Mouse (Mus musculus): Measurements from ENCODE around the gene Abcc12. TPM values are rescaled to one million over a fixed set of nuclear protein-coding genes. Genes with fewer than 3 reads are reported as not detected.

The Abcc12 gene
- polyA plus RNA-seq, 1 experiment from 2014 or later, result 0.55 TPM

DNA sequence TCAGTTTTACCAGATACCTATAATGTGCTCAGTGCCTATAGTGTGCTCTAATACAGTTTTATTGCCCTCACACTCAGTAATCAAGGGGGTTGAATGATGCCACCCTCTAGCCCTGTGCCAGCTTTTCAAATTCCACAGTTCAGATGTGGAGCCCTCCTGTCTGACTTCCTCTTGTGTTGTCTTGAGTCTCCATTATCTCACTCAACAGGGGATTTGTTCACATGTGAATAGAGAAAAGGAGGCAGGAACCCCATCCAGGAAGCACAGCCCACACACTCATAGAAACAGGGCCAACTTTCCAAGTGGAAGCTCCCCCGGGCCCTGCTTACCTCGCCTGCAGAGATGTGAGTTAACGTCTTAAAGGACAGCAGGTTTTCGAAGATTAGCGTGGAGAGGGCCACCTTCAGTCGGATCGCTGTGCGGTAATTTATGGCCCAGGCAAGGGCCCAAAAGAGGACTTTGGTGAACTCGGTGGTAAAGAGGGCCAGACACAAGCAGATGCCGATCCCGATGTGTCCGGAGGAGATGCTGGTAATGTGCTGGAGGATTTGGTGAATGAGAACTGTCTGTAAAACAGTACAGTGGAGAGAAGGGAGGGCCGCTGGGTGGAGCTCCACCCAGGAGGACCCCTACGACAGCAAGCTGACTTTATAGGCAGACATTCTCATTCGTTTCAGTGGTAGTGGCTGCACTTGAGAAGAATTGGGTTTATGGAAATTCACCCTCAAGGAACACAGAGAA lies 20.4 kb downstream of the Abcc12 start:
- Histone ChIP-seq H3K27me3 (ENCODE audit: control insufficient read depth, insufficient read depth, low read depth, low read length) (no peaks in the 10 kb centered on the region), H3K36me3 (ENCODE audit: control insufficient read depth, insufficient read depth, low read length) (no peaks in the 10 kb centered on the region), H3K4me3 (ENCODE audit: low read length) (no peak overlapping the region), H3K4me2 (ENCODE audit: low read depth, low read length) (no peak overlapping the region), H3K9me3 (ENCODE audit: control insufficient read depth, low read length) (no peaks in the 10 kb centered on the region), H3K4me1 (replicated peaks; ENCODE audit: control insufficient read depth, insufficient read depth, low read length) (no peaks in the 10 kb centered on the region), H3K27ac (ENCODE audit: low read length) (no peak overlapping the region), H3K9ac (ENCODE audit: low read length) (no peak overlapping the region)
- WGBS, result 85% methylated on average over 15 of the region's 15 CpGs
- no peak for ATAC-seq (ENCODE audit: low read depth)

DNA sequence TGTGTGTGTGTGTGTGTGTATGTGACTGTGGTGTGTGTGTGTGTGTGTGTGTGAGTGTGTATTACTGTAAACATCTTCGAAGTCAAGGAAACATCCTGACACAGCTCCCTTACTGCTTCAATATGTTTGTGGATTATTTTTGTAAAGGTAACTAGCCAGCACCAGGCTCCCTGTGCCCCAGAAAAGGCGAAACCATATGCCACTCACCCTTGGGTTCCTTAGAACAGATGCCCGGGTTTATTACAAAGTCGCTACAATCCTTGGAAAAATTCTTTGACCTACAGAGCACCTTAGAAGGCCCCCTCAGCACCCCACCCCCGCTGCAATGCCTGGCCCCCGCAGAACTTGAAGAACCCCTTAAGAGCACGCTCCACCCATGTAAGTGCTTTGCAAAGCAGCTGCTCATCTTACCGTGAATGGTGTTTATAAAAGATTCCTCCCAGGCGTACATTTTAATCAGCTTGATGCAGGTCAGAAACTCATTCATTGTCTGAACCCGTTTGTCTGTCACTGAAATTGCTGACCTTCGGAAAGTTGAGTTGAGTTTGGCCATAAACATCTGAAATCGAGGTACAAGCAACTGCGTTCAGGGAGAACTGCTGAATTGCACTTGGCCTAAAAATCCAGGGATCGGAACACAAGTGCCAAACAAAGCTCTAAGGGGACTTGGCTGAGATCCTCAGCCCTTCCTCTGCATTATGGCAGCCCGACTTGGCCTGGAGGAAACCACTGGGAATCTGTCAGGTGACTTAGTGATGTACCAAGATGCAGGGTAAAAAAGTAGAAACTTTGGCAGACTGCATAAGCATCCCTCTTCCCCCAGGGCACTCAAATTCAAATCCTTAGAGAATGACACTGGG lies 23.1 kb downstream of the Abcc12 start:
- Histone ChIP-seq H3K27me3 (ENCODE audit: control insufficient read depth, insufficient read depth, low read depth, low read length) (no peaks in the 10 kb centered on the region), H3K4me3 (ENCODE audit: low read length) (no peak overlapping the region), H3K9ac (ENCODE audit: low read length) (no peak overlapping the region), H3K27ac (ENCODE audit: low read length) (no peak overlapping the region), H3K36me3 (ENCODE audit: control insufficient read depth, insufficient read depth, low read length) (no peaks in the 10 kb centered on the region), H3K9me3 (ENCODE audit: control insufficient read depth, low read length) (no peaks in the 10 kb centered on the region), H3K4me1 (replicated peaks; ENCODE audit: control insufficient read depth, insufficient read depth, low read length) (no peaks in the 10 kb centered on the region), H3K4me2 (ENCODE audit: low read depth, low read length) (no peak overlapping the region)
- no peak for ATAC-seq (ENCODE audit: low read depth)
- WGBS, result 69% methylated on average over 15 of the region's 15 CpGs

- Histone ChIP-seq H3K4me2 (ENCODE audit: low read depth, low read length) (no peak overlapping the region), H3K9ac (ENCODE audit: low read length) (no peak overlapping the region), H3K4me3 (ENCODE audit: low read length) (no peak overlapping the region), H3K4me1 (replicated peaks; ENCODE audit: control insufficient read depth, insufficient read depth, low read length) (no peaks in the 10 kb centered on the region), H3K27ac (ENCODE audit: low read length) (no peak overlapping the region), H3K27me3 (ENCODE audit: control insufficient read depth, insufficient read depth, low read depth, low read length) (no peaks in the 10 kb centered on the region), H3K36me3 (ENCODE audit: control insufficient read depth, insufficient read depth, low read length) (no peaks in the 10 kb centered on the region), H3K9me3 (ENCODE audit: control insufficient read depth, low read length) (no peaks in the 10 kb centered on the region)
- ATAC-seq (ENCODE audit: low read depth), result no peak
- WGBS, result 75% methylated on average over 2 of the region's 2 CpGs
These were observed 24.9 kb downstream of the Abcc12 start for GRCm38 (mm10) chr8:86555564-86555963.

DNA sequence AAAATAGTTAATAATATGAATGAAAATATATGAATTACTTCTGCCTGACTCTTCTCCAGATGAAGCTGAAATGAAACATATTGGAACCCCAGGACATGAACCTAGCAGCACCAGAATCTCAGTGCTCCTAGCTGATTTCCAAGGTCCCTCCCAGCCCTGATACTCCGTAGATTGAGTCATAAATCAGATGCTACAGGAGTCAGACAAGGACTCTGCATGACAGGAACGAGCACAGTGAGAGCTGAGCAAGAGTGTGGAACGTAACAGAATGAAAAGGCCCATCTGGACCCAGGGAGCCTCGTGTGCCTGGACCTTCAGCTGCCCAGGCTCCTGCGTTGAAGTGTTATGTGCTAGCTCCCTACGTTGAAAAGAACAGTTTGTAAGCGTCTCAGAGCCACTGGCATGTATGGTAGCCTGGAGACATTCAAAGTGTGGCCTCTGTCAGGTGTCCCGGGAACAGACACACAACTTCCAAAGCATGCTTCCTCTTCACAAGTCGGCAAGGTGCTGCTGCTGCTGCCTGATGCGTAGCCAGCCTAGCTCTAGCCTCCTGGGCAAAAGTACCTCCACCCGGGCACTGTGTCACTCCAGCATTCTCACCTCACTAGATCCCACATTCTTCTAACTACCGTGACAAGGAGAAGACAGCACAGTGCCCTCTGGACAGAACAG lies 26.1 kb downstream of the Abcc12 start:
- no peak for ATAC-seq (ENCODE audit: low read depth)
- no peak overlapping the region for H3K9ac ChIP-seq (ENCODE audit: low read length)
- no peaks in the 10 kb centered on the region for H3K9me3 ChIP-seq (ENCODE audit: control insufficient read depth, low read length)
- 75% methylated on average over 12 of the region's 12 CpGs for WGBS
- H3K27ac ChIP-seq (ENCODE audit: low read length), result no peak overlapping the region
- H3K4me3 ChIP-seq (ENCODE audit: low read length), result no peak overlapping the region
- no peaks in the 10 kb centered on the region for H3K4me1 ChIP-seq (replicated peaks; ENCODE audit: control insufficient read depth, insufficient read depth, low read length)
- no peaks in the 10 kb centered on the region for H3K36me3 ChIP-seq (ENCODE audit: control insufficient read depth, insufficient read depth, low read length)
- no peak overlapping the region for H3K4me2 ChIP-seq (ENCODE audit: low read depth, low read length)
- H3K27me3 ChIP-seq (ENCODE audit: control insufficient read depth, insufficient read depth, low read depth, low read length), result no peaks in the 10 kb centered on the region

DNA sequence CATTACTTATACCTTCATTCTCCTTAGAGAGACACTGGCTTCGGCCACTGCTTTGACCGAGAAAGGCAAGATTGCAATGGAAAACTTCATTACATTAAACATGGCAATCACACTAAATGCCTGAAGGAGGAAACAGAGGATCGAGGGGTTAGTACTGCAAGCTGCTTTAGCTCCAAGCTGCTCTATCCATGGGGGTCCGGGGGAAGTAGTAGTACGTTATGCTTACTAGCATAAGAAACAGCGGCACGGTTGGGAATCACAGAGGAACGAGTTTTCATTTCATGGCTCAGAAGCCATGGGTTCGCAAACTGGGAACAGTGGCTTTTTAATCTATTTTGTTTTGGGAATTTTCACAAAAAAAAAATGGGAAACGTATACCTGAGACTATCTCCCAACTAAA lies 30.0 kb downstream of the Abcc12 start:
- no peak overlapping the region for H3K4me3 ChIP-seq (ENCODE audit: low read length)
- H3K9ac ChIP-seq (ENCODE audit: low read length), result no peak overlapping the region
- 88% methylated on average over 10 of the region's 10 CpGs for WGBS
- no peaks in the 10 kb centered on the region for H3K27me3 ChIP-seq (ENCODE audit: control insufficient read depth, insufficient read depth, low read depth, low read length)
- ATAC-seq (ENCODE audit: low read depth), result no peak
- H3K4me2 ChIP-seq (ENCODE audit: low read depth, low read length), result no peak overlapping the region
- H3K4me1 ChIP-seq (replicated peaks; ENCODE audit: control insufficient read depth, insufficient read depth, low read length), result no peaks in the 10 kb centered on the region
- H3K9me3 ChIP-seq (ENCODE audit: control insufficient read depth, low read length), result no peaks in the 10 kb centered on the region
- no peak overlapping the region for H3K27ac ChIP-seq (ENCODE audit: low read length)
- no peaks in the 10 kb centered on the region for H3K36me3 ChIP-seq (ENCODE audit: control insufficient read depth, insufficient read depth, low read length)

GRCm38 (mm10) chr8:86546001-86546400 lies 34.5 kb downstream of the Abcc12 start:
- no peaks in the 10 kb centered on the region for H3K36me3 ChIP-seq (ENCODE audit: control insufficient read depth, insufficient read depth, low read length)
- no peak overlapping the region for H3K4me3 ChIP-seq (ENCODE audit: low read length)
- H3K27me3 ChIP-seq (ENCODE audit: control insufficient read depth, insufficient read depth, low read depth, low read length), result no peaks in the 10 kb centered on the region
- H3K4me2 ChIP-seq (ENCODE audit: low read depth, low read length), result no peak overlapping the region
- no peak overlapping the region for H3K9ac ChIP-seq (ENCODE audit: low read length)
- WGBS, result 78% methylated on average over 1 of the region's 1 CpGs
- no peaks in the 10 kb centered on the region for H3K4me1 ChIP-seq (replicated peaks; ENCODE audit: control insufficient read depth, insufficient read depth, low read length)
- no peak for ATAC-seq (ENCODE audit: low read depth)
- no peak overlapping the region for H3K27ac ChIP-seq (ENCODE audit: low read length)
- H3K9me3 ChIP-seq (ENCODE audit: control insufficient read depth, low read length), result no peaks in the 10 kb centered on the region

DNA sequence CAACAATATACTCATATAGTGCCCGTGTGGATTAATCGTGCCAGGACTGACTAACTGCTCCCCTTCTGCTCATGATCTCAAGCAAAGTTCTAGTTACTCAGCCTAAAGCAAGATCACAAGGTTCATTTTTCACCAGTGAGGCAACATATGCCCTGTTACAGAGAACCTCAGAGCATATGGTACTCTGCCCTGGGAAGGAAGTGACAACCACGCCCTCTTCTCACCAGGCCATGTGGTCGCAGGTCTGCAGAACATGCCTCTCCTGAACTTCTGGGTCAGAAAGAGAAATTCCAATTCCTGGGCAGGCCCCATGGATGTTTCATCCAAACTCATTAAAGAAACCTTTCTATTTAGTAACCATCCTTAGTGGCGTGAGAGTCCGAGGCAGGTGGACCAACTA lies 39.6 kb downstream of the Abcc12 start:
- Histone ChIP-seq H3K27me3 (ENCODE audit: control insufficient read depth, insufficient read depth, low read depth, low read length) (no peaks in the 10 kb centered on the region), H3K9me3 (ENCODE audit: control insufficient read depth, low read length) (no peaks in the 10 kb centered on the region), H3K9ac (ENCODE audit: low read length) (no peak overlapping the region), H3K36me3 (ENCODE audit: control insufficient read depth, insufficient read depth, low read length) (no peaks in the 10 kb centered on the region), H3K4me1 (replicated peaks; ENCODE audit: control insufficient read depth, insufficient read depth, low read length) (no peaks in the 10 kb centered on the region), H3K27ac (ENCODE audit: low read length) (no peak overlapping the region), H3K4me2 (ENCODE audit: low read depth, low read length) (no peak overlapping the region), H3K4me3 (ENCODE audit: low read length) (no peak overlapping the region)
- 80% methylated on average over 6 of the region's 6 CpGs for WGBS
- ATAC-seq (ENCODE audit: low read depth), result no peak

- Histone ChIP-seq H3K4me1 (replicated peaks; ENCODE audit: control insufficient read depth, insufficient read depth, low read length) (no peaks in the 10 kb centered on the region), H3K4me3 (ENCODE audit: low read length) (no peak overlapping the region), H3K9ac (ENCODE audit: low read length) (no peak overlapping the region), H3K27me3 (ENCODE audit: control insufficient read depth, insufficient read depth, low read depth, low read length) (no peaks in the 10 kb centered on the region), H3K9me3 (ENCODE audit: control insufficient read depth, low read length) (no peaks in the 10 kb centered on the region), H3K27ac (ENCODE audit: low read length) (no peak overlapping the region), H3K36me3 (ENCODE audit: control insufficient read depth, insufficient read depth, low read length) (no peaks in the 10 kb centered on the region), H3K4me2 (ENCODE audit: low read depth, low read length) (no peak overlapping the region)
- 84% methylated on average over 2 of the region's 2 CpGs for WGBS
- no peak for ATAC-seq (ENCODE audit: low read depth)
These were observed 40.1 kb downstream of the Abcc12 start for GRCm38 (mm10) chr8:86540376-86540775.

DNA sequence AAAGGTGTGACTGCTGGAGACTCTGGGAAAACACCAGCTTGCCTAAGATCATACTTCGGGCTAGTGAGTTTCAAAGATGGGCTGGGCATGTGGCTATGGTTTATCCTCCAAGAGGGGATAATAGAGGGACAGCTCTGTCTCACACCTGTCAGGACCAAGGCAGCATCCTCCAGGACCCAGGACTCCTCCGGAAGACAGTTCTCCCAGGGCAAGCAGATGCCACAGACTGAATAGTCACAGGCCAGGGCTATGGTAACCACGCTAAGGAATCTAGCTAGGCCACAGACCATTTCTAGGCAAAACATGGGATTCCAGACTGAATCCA lies 43.9 kb downstream of the Abcc12 start:
- Histone ChIP-seq H3K36me3 (ENCODE audit: control insufficient read depth, insufficient read depth, low read length) (no peaks in the 10 kb centered on the region), H3K4me1 (replicated peaks; ENCODE audit: control insufficient read depth, insufficient read depth, low read length) (no peaks in the 10 kb centered on the region), H3K4me3 (ENCODE audit: low read length) (no peak overlapping the region), H3K27me3 (ENCODE audit: control insufficient read depth, insufficient read depth, low read depth, low read length) (no peaks in the 10 kb centered on the region), H3K27ac (ENCODE audit: low read length) (no peak overlapping the region), H3K9me3 (ENCODE audit: control insufficient read depth, low read length) (no peaks in the 10 kb centered on the region), H3K4me2 (ENCODE audit: low read depth, low read length) (no peak overlapping the region), H3K9ac (ENCODE audit: low read length) (no peak overlapping the region)
- WGBS, result 52% methylated on average over 3 of the region's 3 CpGs
- peak; percentile 34; the same call in 1 of the 2 replicates for ATAC-seq (ENCODE audit: low read depth)
